Mouse (Mus musculus): ENCODE measurements around the gene Tmem147. TPM values are rescaled to one million over a fixed set of nuclear protein-coding genes. Genes with fewer than 3 reads are reported as not detected.

Gene Tmem147
- polyA plus RNA-seq, 1 experiment from 2014 or later = 125 TPM

Other genes starting within 250 kb of the Tmem147 start
- 21.1 and 22.3 TPM in 2 replicates for gene Prodh2, start 235.9 kb downstream of the Tmem147 start, polyA plus RNA-seq (2016; fragmentation: Nextera tagmentation; extraction: Ambion mirVana)
- 4.0 and 4.8 TPM in 2 replicates for gene Arhgap33, start 194.5 kb downstream of the Tmem147 start, polyA plus RNA-seq (2016; fragmentation: Nextera tagmentation; extraction: Ambion mirVana)
- gene Hspb6, start 177.4 kb downstream of the Tmem147 start, polyA plus RNA-seq (2016; fragmentation: Nextera tagmentation; extraction: Ambion mirVana) = 5.0 and 5.4 TPM in 2 replicates
- gene Proser3, start 177.2 kb downstream of the Tmem147 start, polyA plus RNA-seq (2016; fragmentation: Nextera tagmentation; extraction: Ambion mirVana) = 5.3 and 5.6 TPM in 2 replicates
- 30.3 and 31.4 TPM in 2 replicates for gene Lin37, start 169.7 kb downstream of the Tmem147 start, polyA plus RNA-seq (2016; fragmentation: Nextera tagmentation; extraction: Ambion mirVana)
- gene U2af1l4, start 166.2 kb downstream of the Tmem147 start, polyA plus RNA-seq (2016; fragmentation: Nextera tagmentation; extraction: Ambion mirVana) = 51.9 and 55.1 TPM in 2 replicates
- gene Gm49396, start 166.2 kb downstream of the Tmem147 start, polyA plus RNA-seq (2016; fragmentation: Nextera tagmentation; extraction: Ambion mirVana) = 5.8 and 6.7 TPM in 2 replicates
- 83.3 and 87.9 TPM in 2 replicates for gene Psenen, start 165.9 kb downstream of the Tmem147 start, polyA plus RNA-seq (2016; fragmentation: Nextera tagmentation; extraction: Ambion mirVana)
- gene Igflr1, start 164.1 kb downstream of the Tmem147 start, polyA plus RNA-seq (2016; fragmentation: Nextera tagmentation; extraction: Ambion mirVana) = 3.0 and 3.9 TPM in 2 replicates
- gene Kmt2b, start 140.8 kb downstream of the Tmem147 start, polyA plus RNA-seq (2016; fragmentation: Nextera tagmentation; extraction: Ambion mirVana) = 4.5 and 4.9 TPM in 2 replicates
- gene Zbtb32, start 130.6 kb downstream of the Tmem147 start, polyA plus RNA-seq (2016; fragmentation: Nextera tagmentation; extraction: Ambion mirVana) = 0.17 and 0.20 TPM in 2 replicates
- gene Upk1a, start 116.7 kb downstream of the Tmem147 start, polyA plus RNA-seq (2016; fragmentation: Nextera tagmentation; extraction: Ambion mirVana) = 0.25 and 0.33 TPM in 2 replicates
- 691 and 732 TPM in 2 replicates for gene Cox6b1, start 103.4 kb downstream of the Tmem147 start, polyA plus RNA-seq (2016; fragmentation: Nextera tagmentation; extraction: Ambion mirVana)
- 0.12 and 0.19 TPM in 2 replicates for gene Etv2, start 93.7 kb downstream of the Tmem147 start, polyA plus RNA-seq (2016; fragmentation: Nextera tagmentation; extraction: Ambion mirVana)
- gene Rbm42, start 79.2 kb downstream of the Tmem147 start, polyA plus RNA-seq (2016; fragmentation: Nextera tagmentation; extraction: Ambion mirVana) = 83.1 and 83.5 TPM in 2 replicates
- 47.8 and 50.4 TPM in 2 replicates for gene Haus5, start 64.5 kb downstream of the Tmem147 start, polyA plus RNA-seq (2016; fragmentation: Nextera tagmentation; extraction: Ambion mirVana)
- gene Pmis2, start 57.9 kb downstream of the Tmem147 start, polyA plus RNA-seq (2016; fragmentation: Nextera tagmentation; extraction: Ambion mirVana) = not detected in 2 replicates
- gene 2200002J24Rik, start 30.6 kb downstream of the Tmem147 start, polyA plus RNA-seq (2016; fragmentation: Nextera tagmentation; extraction: Ambion mirVana) = 0.65 and 1.0 TPM in 2 replicates
- 1.8 and 1.9 TPM in 2 replicates for gene Atp4a, start 17.3 kb downstream of the Tmem147 start, polyA plus RNA-seq (2016; fragmentation: Nextera tagmentation; extraction: Ambion mirVana)
- gene Gapdhs, start 14.1 kb upstream of the Tmem147 start, polyA plus RNA-seq (2016; fragmentation: Nextera tagmentation; extraction: Ambion mirVana) = not detected in 2 replicates
- gene Sbsn, start 21.9 kb upstream of the Tmem147 start, polyA plus RNA-seq (2016; fragmentation: Nextera tagmentation; extraction: Ambion mirVana) = 0.19 and 0.41 TPM in 2 replicates
- gene Dmkn, start 34.2 kb upstream of the Tmem147 start, polyA plus RNA-seq (2016; fragmentation: Nextera tagmentation; extraction: Ambion mirVana) = not detected in 2 replicates
- gene Krtdap, start 58.4 kb upstream of the Tmem147 start, polyA plus RNA-seq (2016; fragmentation: Nextera tagmentation; extraction: Ambion mirVana) = not detected in 2 replicates
- 0.21 and 0.53 TPM in 2 replicates for gene Ffar2, start 94.2 kb upstream of the Tmem147 start, polyA plus RNA-seq (2016; fragmentation: Nextera tagmentation; extraction: Ambion mirVana)
- not detected in 2 replicates for gene Ffar3, start 126.6 kb upstream of the Tmem147 start, polyA plus RNA-seq (2016; fragmentation: Nextera tagmentation; extraction: Ambion mirVana)
- gene Ffar1, start 132.0 kb upstream of the Tmem147 start, polyA plus RNA-seq (2016; fragmentation: Nextera tagmentation; extraction: Ambion mirVana) = not detected in 2 replicates
- 0.21 and 0.38 TPM in 2 replicates for gene Cd22, start 150.8 kb upstream of the Tmem147 start, polyA plus RNA-seq (2016; fragmentation: Nextera tagmentation; extraction: Ambion mirVana)
- 0.13 and 0.20 TPM in 2 replicates for gene Mag, start 185.3 kb upstream of the Tmem147 start, polyA plus RNA-seq (2016; fragmentation: Nextera tagmentation; extraction: Ambion mirVana)
- gene Hamp2, start 195.1 kb upstream of the Tmem147 start, polyA plus RNA-seq (2016; fragmentation: Nextera tagmentation; extraction: Ambion mirVana) = not detected in 2 replicates
- gene Hamp, start 214.5 kb upstream of the Tmem147 start, polyA plus RNA-seq (2016; fragmentation: Nextera tagmentation; extraction: Ambion mirVana) = 0.38 TPM in 1 of 2 replicates, not detected in the other
- gene Usf2, start 227.3 kb upstream of the Tmem147 start, polyA plus RNA-seq (2016; fragmentation: Nextera tagmentation; extraction: Ambion mirVana) = 13.9 and 18.1 TPM in 2 replicates
- 27.3 and 28.2 TPM in 2 replicates for gene Lsr, start 243.9 kb upstream of the Tmem147 start, polyA plus RNA-seq (2016; fragmentation: Nextera tagmentation; extraction: Ambion mirVana)
- 1.9 and 2.8 TPM in 2 replicates for gene Fam187b, start 244.2 kb upstream of the Tmem147 start, polyA plus RNA-seq (2016; fragmentation: Nextera tagmentation; extraction: Ambion mirVana)